Mouse (Mus musculus): ENCODE results near the gene Kank1.

The Kank1 gene

GRCm38 (mm10) chr19:25366620-25367019 is 129.8 kb downstream of the Kank1 start:
- no peak for DNase-seq (ENCODE audit: low read depth, low spot score)

- DNase-seq (ENCODE audit: low read depth, low spot score) = no peak
Observed at GRCm38 (mm10) chr19:25370428-25370827, 133.7 kb downstream of the Kank1 start.

- DNase-seq (ENCODE audit: low read depth, low spot score) = no peak
Observed at GRCm38 (mm10) chr19:25372794-25373193, 136.0 kb downstream of the Kank1 start.

GRCm38 (mm10) chr19:25373594-25373993 is 136.8 kb downstream of the Kank1 start:
- DNase-seq (ENCODE audit: low read depth, low spot score) = no peak

GRCm38 (mm10) chr19:25374191-25374590 is 137.4 kb downstream of the Kank1 start:
- DNase-seq (ENCODE audit: low read depth, low spot score) = no peak

- DNase-seq (ENCODE audit: low read depth, low spot score) = no peak
Observed at GRCm38 (mm10) chr19:25374926-25375325, 138.2 kb downstream of the Kank1 start.

- no peak for DNase-seq (ENCODE audit: low read depth, low spot score)
Observed at GRCm38 (mm10) chr19:25376871-25377270, 140.1 kb downstream of the Kank1 start.

GRCm38 (mm10) chr19:25380675-25381074 is 143.9 kb downstream of the Kank1 start:
- DNase-seq (ENCODE audit: low read depth, low spot score) = no peak

GRCm38 (mm10) chr19:25381972-25382371 is 145.2 kb downstream of the Kank1 start:
- DNase-seq (ENCODE audit: low read depth, low spot score) = no peak

- DNase-seq (ENCODE audit: low read depth, low spot score) = no peak
Observed at GRCm38 (mm10) chr19:25382494-25382893, 145.7 kb downstream of the Kank1 start.

GRCm38 (mm10) chr19:25383386-25384146 is 146.8 kb downstream of the Kank1 start:
- DNase-seq (ENCODE audit: low read depth, low spot score) = no peak

- DNase-seq (ENCODE audit: low read depth, low spot score) = no peak
Observed at GRCm38 (mm10) chr19:25385981-25386380, 149.2 kb downstream of the Kank1 start.

GRCm38 (mm10) chr19:25386679-25387470 is 150.1 kb downstream of the Kank1 start:
- no peak for DNase-seq (ENCODE audit: low read depth, low spot score)

- no peak for DNase-seq (ENCODE audit: low read depth, low spot score)
Observed at GRCm38 (mm10) chr19:25387902-25388301, 151.1 kb downstream of the Kank1 start.

GRCm38 (mm10) chr19:25392135-25392534 is 155.4 kb downstream of the Kank1 start:
- no peak for DNase-seq (ENCODE audit: low read depth, low spot score)

GRCm38 (mm10) chr19:25395035-25395434 is 158.3 kb downstream of the Kank1 start:
- no peak for DNase-seq (ENCODE audit: low read depth, low spot score)

- no peak for DNase-seq (ENCODE audit: low read depth, low spot score)
Observed at GRCm38 (mm10) chr19:25396709-25397266, 160.0 kb downstream of the Kank1 start.

GRCm38 (mm10) chr19:25399511-25400211 is 162.9 kb downstream of the Kank1 start:
- no peak for DNase-seq (ENCODE audit: low read depth, low spot score)

GRCm38 (mm10) chr19:25400212-25400913 is 163.6 kb downstream of the Kank1 start:
- no peak for DNase-seq (ENCODE audit: low read depth, low spot score)

GRCm38 (mm10) chr19:25401521-25401920 is 164.7 kb downstream of the Kank1 start:
- no peak for DNase-seq (ENCODE audit: low read depth, low spot score)

- DNase-seq (ENCODE audit: low read depth, low spot score) = no peak
Observed at GRCm38 (mm10) chr19:25404163-25404562, 167.4 kb downstream of the Kank1 start.

All from telencephalon, adult 2 months (tissue).